Mouse (Mus musculus) layer of hippocampus, adult 2 months (tissue): ENCODE results near the gene Hsbp1. TPM values are rescaled to one million over a fixed set of nuclear protein-coding genes. Genes with fewer than 3 reads are reported as not detected.
A peak's percentile ranks its signal among the peaks of the same experiment; 100 is the strongest.
"Not testable (repeated sequence)": the region's sequence is repeated elsewhere in the genome, so short reads cannot be mapped to it uniquely, and the experiment has no call there.

ENCODE experiments used
- DNase-seq, 2 experiments: peaks; one replicate each; pipeline ENCODE4 v3.0.0; 2022; ENCODE audit warnings: low spot score in 2 of 2
- H3K27ac ChIP-seq: fragments of 200-600 bp; 2 replicates; pipeline ENCODE4 v1.8.1; 2022
- H3K4me3 ChIP-seq: fragments of 200-600 bp; 2 replicates; pipeline ENCODE4 v1.8.1; 2022; ENCODE audit warnings: mild to moderate bottlenecking
- CTCF ChIP-seq: fragments of 200-600 bp; conservative IDR thresholded peaks from 2 replicates; pipeline ENCODE4 v1.8.1; 2022; ENCODE audit warnings: antibody characterized with exemption, mild to moderate bottlenecking, moderate library complexity
- total RNA-seq, 2 experiments: library from RNA; stranded (reverse); gene quantifications; 2 replicates each; pipeline ENCODE4 v1.2.3; 2021

Hsbp1 gene
- total RNA-seq, 2 experiments from 2014 or later, result 315 to 337 TPM

DNA sequence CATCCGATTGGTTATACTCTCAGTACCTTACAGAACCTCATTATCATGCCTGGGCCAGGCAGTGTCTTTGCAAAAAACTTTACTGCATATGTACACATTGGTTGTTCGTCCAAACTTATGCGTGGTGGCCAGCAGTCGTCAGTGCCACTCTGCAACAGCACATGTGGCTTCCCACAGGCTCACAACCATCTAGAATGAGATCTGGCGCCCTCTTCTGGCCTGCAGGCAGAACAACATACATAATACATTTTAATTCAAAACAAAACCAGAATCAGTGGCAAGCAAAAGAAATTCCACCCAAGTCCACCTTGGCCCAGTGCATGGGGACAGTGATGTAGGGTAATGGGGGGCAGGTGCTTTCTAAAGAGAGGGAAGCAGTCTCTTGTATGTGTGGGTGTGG lies 12.3 kb downstream of the Hsbp1 start:
- H3K4me3 ChIP-seq, H3K27ac ChIP-seq, DNase-seq: not testable (repeated sequence)
- peak; percentile 59 for TF ChIP-seq CTCF

DNA sequence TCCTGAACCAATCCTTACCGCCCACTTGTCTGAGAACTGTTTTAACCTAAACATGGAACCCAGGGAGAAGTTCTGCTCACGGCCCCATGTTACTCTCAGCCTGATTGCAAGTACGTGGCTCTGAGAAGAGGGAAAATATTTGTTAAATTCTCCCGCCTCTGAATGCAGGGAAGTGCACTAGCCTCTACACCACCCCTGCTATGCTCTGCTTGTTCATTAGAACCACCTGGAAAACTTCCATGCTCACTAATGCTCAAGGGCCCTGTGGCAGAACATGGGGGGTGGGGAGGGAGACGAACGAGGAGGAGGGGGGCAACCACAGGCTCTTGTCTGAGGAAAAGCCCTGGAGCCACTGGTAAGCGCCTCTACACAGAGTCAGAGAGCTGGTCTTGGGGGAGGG lies 13.9 kb downstream of the Hsbp1 start:
- no peak overlapping the region for H3K27ac ChIP-seq
- DNase-seq, result no peak
- no peak for TF ChIP-seq CTCF

DNA sequence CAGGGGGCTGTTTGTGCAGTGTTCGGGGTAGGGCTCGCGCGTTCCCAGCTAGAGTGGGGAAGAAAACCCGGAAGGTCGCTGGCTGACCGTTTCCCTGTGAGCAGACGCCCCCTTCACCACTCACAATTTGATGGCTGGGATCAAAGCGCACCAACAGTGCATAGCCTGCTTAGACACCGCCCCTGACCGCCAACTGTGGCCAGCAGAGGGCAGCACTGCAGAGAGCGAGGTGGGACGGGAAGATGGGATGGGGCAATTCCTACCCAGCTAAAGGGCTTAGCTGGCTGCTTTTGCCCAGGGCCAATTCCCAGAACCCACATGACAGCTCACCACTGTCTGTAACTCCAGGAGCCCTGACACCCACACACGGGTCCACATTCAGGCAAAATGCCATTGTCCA lies 14.5 kb downstream of the Hsbp1 start:
- Histone ChIP-seq H3K4me3 (no peak overlapping the region), H3K27ac (no peak overlapping the region)
- TF ChIP-seq CTCF, result peak; percentile 74
- DNase-seq, result peak in 1 of 2 experiments; percentile 36

More for the DNA sequence above, 13.9 kb downstream of the Hsbp1 start:
- no peak overlapping the region for H3K4me3 ChIP-seq

DNA sequence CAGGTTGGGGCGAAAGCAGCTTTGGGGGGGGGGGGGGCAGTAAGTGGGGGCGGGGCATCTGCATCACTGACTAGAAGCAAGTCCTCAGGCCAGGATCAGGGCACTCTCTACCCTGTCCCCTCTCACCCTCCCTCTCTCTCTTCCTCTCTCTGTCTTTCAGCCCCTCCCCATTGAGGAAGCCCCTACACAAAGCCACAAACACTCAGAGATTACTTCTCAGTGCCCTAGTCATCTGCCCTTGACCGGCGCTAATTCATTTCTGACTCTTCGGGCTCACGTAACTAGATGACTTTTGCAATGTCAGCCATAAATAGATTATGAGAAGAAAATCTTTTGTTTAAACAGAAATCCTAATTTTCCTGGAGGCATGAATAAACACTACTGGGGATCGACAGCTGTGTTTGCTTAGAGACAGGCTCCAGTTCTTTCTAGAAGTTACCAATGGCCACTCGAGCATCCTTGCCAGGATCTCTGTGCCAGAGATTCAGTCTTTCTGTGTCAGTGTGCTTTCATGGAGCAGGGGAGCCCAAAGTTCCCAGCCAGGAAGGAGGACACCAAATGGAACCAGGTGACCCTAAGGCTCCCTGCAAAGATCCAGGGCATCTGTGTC lies 16.5 kb downstream of the Hsbp1 start:
- H3K4me3 ChIP-seq, result no peak overlapping the region
- DNase-seq, result no peak
- no peak for TF ChIP-seq CTCF
- H3K27ac ChIP-seq, result no peak overlapping the region

DNA sequence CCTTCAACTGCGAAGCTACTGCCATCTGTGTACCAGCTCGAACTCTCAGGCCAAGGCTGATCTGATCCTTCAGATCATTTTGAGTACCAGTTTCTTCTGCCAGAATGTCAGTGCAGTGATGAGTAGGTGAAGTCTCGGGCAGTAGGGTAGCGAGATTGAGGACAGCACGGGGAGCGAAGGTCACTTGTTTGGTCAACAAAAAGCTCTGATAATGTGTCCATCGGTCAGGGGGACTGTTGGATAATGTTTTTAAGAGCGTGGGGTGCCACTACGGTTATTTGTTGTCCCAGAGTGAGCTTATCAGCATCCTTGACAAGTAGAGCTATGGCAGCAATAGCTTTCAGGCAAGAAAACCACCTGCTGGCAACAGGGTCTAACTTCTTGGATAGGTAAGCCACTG lies 30.4 kb downstream of the Hsbp1 start:
- H3K4me3 ChIP-seq, H3K27ac ChIP-seq, DNase-seq: not testable (repeated sequence)

DNA sequence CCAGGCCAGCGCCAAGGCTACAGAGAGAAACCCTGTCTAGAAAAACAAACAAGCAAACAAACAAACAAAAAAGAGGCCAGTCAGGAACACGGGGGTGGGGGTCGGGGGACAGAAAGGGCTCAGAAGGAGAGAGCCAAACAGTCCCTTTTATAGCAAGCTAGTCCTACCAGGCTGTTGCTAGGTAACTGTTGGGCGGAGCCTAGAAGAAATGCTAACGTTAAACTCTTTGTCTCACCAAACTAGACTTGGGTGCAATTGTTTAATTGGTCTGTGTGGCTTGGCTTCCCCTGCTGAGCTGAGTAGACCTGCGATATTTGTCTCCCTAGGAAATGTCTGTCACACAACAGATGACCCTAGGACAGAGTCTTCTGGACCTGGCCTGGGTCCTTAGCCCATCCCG lies 34.2 kb downstream of the Hsbp1 start:
- no peak overlapping the region for H3K27ac ChIP-seq
- H3K4me3 ChIP-seq, result no peak overlapping the region
- no peak for DNase-seq
- TF ChIP-seq CTCF, result no peak

DNA sequence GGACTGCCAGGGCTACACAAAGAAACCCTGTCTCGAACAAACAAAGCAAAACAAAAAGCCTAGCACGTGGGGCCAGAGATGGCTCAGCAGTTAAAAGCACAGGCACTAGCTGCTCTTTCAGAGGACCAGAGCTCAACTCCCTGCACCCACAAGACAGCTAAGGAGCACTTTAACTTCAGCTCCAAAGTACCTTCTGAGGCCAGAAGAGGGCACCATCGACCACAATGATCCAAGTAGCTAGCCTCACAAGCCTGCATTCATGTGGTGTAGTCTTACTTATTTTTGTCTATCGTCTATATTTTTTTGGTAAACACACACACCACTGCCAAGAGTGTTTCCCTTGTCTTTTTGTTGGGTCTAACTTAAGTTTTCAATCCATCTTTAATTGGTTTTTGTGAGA lies 36.3 kb downstream of the Hsbp1 start:
- Histone ChIP-seq H3K4me3 (no peak overlapping the region), H3K27ac (no peak overlapping the region)
- DNase-seq, result no peak
- peak; percentile 74 for TF ChIP-seq CTCF

DNA sequence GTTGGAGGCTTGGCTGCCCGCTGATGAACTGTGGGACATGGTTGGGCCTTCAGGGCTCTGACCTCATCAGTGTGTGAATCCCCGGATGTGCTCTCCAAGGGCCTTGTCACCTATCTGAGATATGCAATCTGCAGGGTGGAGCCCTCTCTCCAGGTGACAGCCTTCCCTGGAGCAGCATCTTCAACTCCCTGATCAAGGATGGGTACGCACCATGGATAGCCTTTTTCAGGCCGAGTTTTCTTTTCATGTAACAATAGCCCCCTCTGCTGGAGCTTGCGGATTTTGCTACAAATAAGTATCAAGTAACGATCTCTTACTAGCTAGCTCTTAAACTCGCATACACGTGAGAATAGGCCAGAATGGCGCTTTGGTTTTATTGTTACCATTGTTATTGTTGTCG lies 40.2 kb downstream of the Hsbp1 start:
- peak; percentile 80 to 87 for DNase-seq
- Histone ChIP-seq H3K4me3 (no peak overlapping the region), H3K27ac (no peak overlapping the region)
- TF ChIP-seq CTCF, result peak; percentile 90

DNA sequence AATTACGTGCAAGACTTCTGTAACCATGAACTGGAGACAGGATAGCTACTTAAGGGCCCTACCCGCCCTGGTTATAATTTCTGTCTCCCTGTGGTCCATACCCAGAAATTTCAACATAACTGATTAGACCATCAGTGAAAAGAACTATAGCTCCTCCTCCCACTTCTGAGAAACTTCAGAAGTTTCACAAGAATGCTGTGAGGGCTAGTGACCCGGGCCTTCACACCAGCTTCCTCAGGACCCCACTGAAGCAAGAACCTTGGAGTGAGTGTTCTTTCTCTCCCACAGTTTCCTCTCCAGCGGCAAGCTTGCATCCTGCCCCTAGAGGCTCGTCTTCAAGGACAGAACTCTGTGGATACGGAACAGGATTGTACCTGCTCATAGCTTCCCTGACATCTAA lies 41.6 kb downstream of the Hsbp1 start:
- H3K4me3 ChIP-seq, result no peak overlapping the region
- no peak for TF ChIP-seq CTCF
- H3K27ac ChIP-seq, result no peak overlapping the region
- DNase-seq, result no peak

DNA sequence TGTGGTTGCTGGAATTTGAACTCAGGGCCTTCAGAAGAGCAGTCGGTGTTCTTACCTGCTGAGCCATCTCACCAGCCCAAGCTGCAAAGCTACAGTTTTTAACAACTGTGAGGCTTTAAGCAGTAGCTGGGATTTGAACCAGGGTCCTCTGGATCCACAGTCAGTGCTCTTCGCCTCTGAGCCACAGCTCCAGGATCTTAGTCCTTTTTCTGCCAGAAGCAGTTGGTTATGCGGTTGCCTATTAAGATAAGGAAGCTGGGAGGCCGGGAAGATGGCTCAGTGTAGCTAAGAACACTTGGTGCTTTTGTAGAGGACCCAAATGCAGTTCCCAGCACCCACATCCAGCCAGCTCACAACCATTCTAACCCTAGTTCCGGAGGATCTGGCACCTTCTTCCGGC lies 42.7 kb downstream of the Hsbp1 start:
- no peak overlapping the region for H3K4me3 ChIP-seq
- TF ChIP-seq CTCF, result no peak
- no peak overlapping the region for H3K27ac ChIP-seq
- DNase-seq, result no peak

DNA sequence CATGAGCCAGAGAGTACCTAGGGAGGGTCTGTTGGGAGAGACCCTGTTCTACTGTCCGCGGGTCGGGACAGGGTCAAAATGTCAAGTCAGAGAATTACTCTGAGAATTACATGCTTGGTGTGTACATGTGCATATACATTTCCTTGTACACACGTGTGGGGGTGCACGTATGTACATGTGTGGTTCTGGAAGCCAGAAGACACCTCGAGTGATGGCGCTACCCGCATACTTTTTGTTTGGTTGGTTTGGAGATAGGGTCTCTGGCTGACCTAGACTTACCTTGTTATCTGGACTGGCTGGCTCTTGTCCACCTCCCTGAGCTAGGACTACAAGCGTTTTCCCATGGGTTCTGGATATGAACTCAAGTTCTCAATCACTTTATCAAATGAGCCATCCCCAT lies 49.8 kb downstream of the Hsbp1 start:
- H3K4me3 ChIP-seq, result peak overlapping the region; percentile 77
- TF ChIP-seq CTCF, result no peak
- H3K27ac ChIP-seq, result peak overlapping the region; percentile 96
- no peak for DNase-seq

DNA sequence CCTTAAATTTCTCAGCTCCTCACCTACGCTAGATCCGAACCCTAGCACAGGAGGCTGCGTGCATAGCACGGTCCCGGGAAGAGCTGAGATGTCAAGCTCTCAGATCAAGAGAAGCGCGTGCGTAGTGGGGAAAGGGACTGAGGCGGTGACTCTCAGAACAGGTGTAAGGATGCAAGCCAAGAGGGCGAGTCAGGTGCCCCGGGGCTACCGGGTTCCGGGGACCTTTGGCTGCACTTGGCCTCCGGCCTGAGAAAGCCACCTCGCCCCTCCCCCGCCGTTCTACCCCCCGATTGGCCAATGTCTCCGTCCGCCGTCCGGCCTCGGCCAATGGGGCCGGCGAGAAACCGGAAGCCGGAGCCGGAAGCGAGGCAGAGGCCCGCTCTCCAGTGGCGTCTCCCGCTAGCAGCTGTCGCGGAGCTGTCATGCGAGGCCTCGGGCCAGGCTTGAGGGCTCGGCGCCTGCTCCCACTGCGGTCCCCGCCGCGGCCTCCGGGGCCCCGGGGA lies 50.3 kb downstream of the Hsbp1 start, which contains the start of gene Mlycd:
Gene Mlycd, plus strand, starts transcription at position 355 of the 503 bp plus-strand sequence.
- DNase-seq, result peak; percentile 90
- Histone ChIP-seq H3K4me3 (peak within 1 kb of the TSS; percentile 77), H3K27ac (peak within 1 kb of the TSS; percentile 96)
- TF ChIP-seq CTCF, result no peak; the same call in 1 of the 2 replicates

DNA sequence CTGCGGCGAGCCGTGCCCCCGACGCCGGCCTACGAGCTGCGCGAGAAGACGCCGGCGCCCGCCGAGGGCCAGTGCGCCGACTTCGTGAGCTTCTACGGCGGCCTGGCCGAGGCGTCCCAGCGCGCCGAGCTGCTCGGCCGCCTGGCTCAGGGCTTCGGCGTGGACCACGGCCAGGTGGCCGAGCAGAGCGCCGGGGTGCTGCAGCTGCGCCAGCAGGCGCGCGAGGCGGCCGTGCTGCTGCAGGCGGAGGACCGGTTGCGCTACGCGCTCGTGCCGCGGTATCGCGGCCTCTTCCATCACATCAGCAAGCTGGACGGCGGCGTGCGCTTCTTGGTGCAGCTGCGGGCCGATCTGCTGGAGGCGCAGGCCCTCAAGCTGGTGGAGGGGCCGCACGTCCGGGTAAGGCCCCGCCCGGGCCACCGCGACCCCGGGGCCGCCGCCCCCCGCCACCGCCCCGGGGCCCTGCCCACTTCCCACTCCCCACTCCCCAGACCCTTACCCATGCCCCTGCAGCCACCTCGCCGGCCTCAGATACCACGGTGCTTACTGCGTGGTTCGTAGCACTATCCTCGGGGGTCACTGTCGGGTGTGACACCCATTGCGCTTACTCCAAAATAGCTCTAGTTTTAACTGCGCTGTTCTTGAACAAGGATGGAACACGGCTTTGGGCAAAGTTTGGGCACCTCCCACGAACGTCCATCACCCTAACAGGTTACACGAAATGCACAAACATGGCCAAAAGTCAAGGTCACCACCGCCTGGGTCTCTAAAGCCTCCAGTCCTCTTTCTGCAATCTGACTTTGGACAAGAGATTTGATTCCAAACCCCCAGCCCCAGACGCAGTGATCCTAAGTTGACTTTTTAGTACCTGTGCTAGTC lies 51.0 kb downstream of the Hsbp1 start:
- TF ChIP-seq CTCF, result no peak
- Histone ChIP-seq H3K4me3 (peak overlapping the region; percentile 77), H3K27ac (peak overlapping the region; percentile 96)
- DNase-seq, result no peak

Other genes with a start within 250 kb of the Hsbp1 start
- 10 to 100 TPM; 29.1 to 30.8 TPM for gene Mlycd, start 50.4 kb downstream of the Hsbp1 start, total RNA-seq
- 1 to 10 TPM in 1 of 2 experiments, under 1 TPM in 1; 0.18 to 1.3 TPM for gene Osgin1, start 89.6 kb downstream of the Hsbp1 start, total RNA-seq
- 100 to 1,000 TPM in 1 of 2 experiments, 10 to 100 TPM in 1; 99.0 to 104 TPM for gene Necab2, start 102.2 kb downstream of the Hsbp1 start, total RNA-seq
- under 1 TPM in 1 of 2 experiments, not detected in 1; 0.41 TPM for gene Slc38a8, start 157.2 kb downstream of the Hsbp1 start, total RNA-seq
- gene Mbtps1, start 214.2 kb downstream of the Hsbp1 start, total RNA-seq, result 10 to 100 TPM; 74.4 to 77.8 TPM
- gene Hsdl1, start 230.7 kb downstream of the Hsbp1 start, total RNA-seq, result 10 to 100 TPM; 43.9 to 51.2 TPM
- gene Dnaaf1, start 230.7 kb downstream of the Hsbp1 start, total RNA-seq, result under 1 TPM; 0.32 to 0.38 TPM